Mouse (Mus musculus): ENCODE data around the gene Cfap36. TPM values are rescaled to one million over a fixed set of nuclear protein-coding genes. Genes with fewer than 3 reads are reported as not detected.

The Cfap36 gene
- total and polyA plus RNA-seq, 3 experiments, result 32.9 to 70.4 (median 51.7) TPM

- Histone ChIP-seq H3K9me3 (replicated peaks) (no peaks in the 10 kb centered on the region), H3K36me3 (replicated peaks) (peaks cover 82% of the 10 kb centered on the region), H3K27me3 (ENCODE audit: insufficient read depth, low read length) (no peaks in the 10 kb centered on the region), H3K4me1 (ENCODE audit: insufficient read depth, low read depth, low read length) (peaks cover 4% of the 10 kb centered on the region; the same call in 1 of the 2 replicates), H3K4me3 (ENCODE audit: low read depth, low read length) (no peak overlapping the region)
- TF ChIP-seq CTCF (IDR thresholded peaks at IDR 0.05; ENCODE audit: low read depth, low read length) (no peak), TAL1 (conservative IDR thresholded peaks at IDR 0.05; ENCODE audit: low read depth, low read length) (no peak), POLR2AphosphoS5 (IDR thresholded peaks at IDR 0.05; ENCODE audit: insufficient replicate concordance, low read depth, low read length) (no peak), GATA1 (IDR thresholded peaks at IDR 0.05; ENCODE audit: borderline replicate concordance, low read length) (no peak), GATA2 (IDR thresholded peaks at IDR 0.05; ENCODE audit: borderline replicate concordance, low read depth, low read length) (no peak)
- DNase-seq (ENCODE audit: low spot score), result no peak
- no peak for ATAC-seq (ENCODE audit: extremely low read depth, insufficient number of reproducible peaks, low FRiP score, poor library complexity, severe bottlenecking)
Measured at GRCm38 (mm10) chr11:29219055-29219454, 28.2 kb downstream of the Cfap36 start.

- Histone ChIP-seq H3K9me3 (replicated peaks) (no peaks in the 10 kb centered on the region), H3K36me3 (replicated peaks) (peaks cover 81% of the 10 kb centered on the region), H3K27me3 (ENCODE audit: insufficient read depth, low read length) (no peaks in the 10 kb centered on the region), H3K4me1 (ENCODE audit: insufficient read depth, low read depth, low read length) (0 out of 2 replicates have a peak, but pooled peaks cover 2% of the 10 kb centered on the region), H3K4me3 (ENCODE audit: low read depth, low read length) (no peak overlapping the region)
- ATAC-seq (ENCODE audit: extremely low read depth, insufficient number of reproducible peaks, low FRiP score, poor library complexity, severe bottlenecking), result no peak
- DNase-seq (ENCODE audit: low spot score), result no peak
- no peak for TF ChIP-seq GATA2 (IDR thresholded peaks at IDR 0.05; ENCODE audit: borderline replicate concordance, low read depth, low read length)
- TF ChIP-seq TAL1 (conservative IDR thresholded peaks at IDR 0.05; ENCODE audit: low read depth, low read length), result no peak
- TF ChIP-seq GATA1 (IDR thresholded peaks at IDR 0.05; ENCODE audit: borderline replicate concordance, low read length), result no peak
Measured at GRCm38 (mm10) chr11:29216196-29216595, 31.0 kb downstream of the Cfap36 start.

- TF ChIP-seq GATA2 (IDR thresholded peaks at IDR 0.05; ENCODE audit: borderline replicate concordance, low read depth, low read length) (no peak), CTCF (IDR thresholded peaks at IDR 0.05; ENCODE audit: low read depth, low read length) (no peak), GATA1 (IDR thresholded peaks at IDR 0.05; ENCODE audit: borderline replicate concordance, low read length) (no peak), POLR2AphosphoS5 (IDR thresholded peaks at IDR 0.05; ENCODE audit: insufficient replicate concordance, low read depth, low read length) (no peak), TAL1 (conservative IDR thresholded peaks at IDR 0.05; ENCODE audit: low read depth, low read length) (no peak)
- Histone ChIP-seq H3K4me3 (ENCODE audit: low read depth, low read length) (no peak overlapping the region), H3K9me3 (replicated peaks) (no peaks in the 10 kb centered on the region), H3K36me3 (replicated peaks) (peaks cover 64% of the 10 kb centered on the region), H3K27me3 (ENCODE audit: insufficient read depth, low read length) (no peaks in the 10 kb centered on the region), H3K4me1 (ENCODE audit: insufficient read depth, low read depth, low read length) (0 out of 2 replicates have a peak, but pooled peaks cover 2% of the 10 kb centered on the region)
- ATAC-seq (ENCODE audit: extremely low read depth, insufficient number of reproducible peaks, low FRiP score, poor library complexity, severe bottlenecking) (no peak), DNase-seq (ENCODE audit: low spot score) (no peak)
Measured at GRCm38 (mm10) chr11:29209774-29210173, 37.4 kb downstream of the Cfap36 start.

- Histone ChIP-seq H3K4me1 (ENCODE audit: insufficient read depth, low read depth, low read length) (no peaks in the 10 kb centered on the region), H3K4me3 (ENCODE audit: low read depth, low read length) (no peak overlapping the region), H3K36me3 (replicated peaks) (peaks cover 65% of the 10 kb centered on the region), H3K9me3 (replicated peaks) (no peaks in the 10 kb centered on the region), H3K27me3 (ENCODE audit: insufficient read depth, low read length) (no peaks in the 10 kb centered on the region)
- TF ChIP-seq CTCF (IDR thresholded peaks at IDR 0.05; ENCODE audit: low read depth, low read length) (no peak), POLR2AphosphoS5 (IDR thresholded peaks at IDR 0.05; ENCODE audit: insufficient replicate concordance, low read depth, low read length) (no peak), GATA2 (IDR thresholded peaks at IDR 0.05; ENCODE audit: borderline replicate concordance, low read depth, low read length) (no peak), TAL1 (conservative IDR thresholded peaks at IDR 0.05; ENCODE audit: low read depth, low read length) (no peak), GATA1 (IDR thresholded peaks at IDR 0.05; ENCODE audit: borderline replicate concordance, low read length) (no peak)
- DNase-seq (ENCODE audit: low spot score) (no peak), ATAC-seq (ENCODE audit: extremely low read depth, insufficient number of reproducible peaks, low FRiP score, poor library complexity, severe bottlenecking) (no peak)
Measured at GRCm38 (mm10) chr11:29203653-29204052, 43.6 kb downstream of the Cfap36 start.

GRCm38 (mm10) chr11:29188981-29189380, 58.2 kb downstream of the Cfap36 start:
- Histone ChIP-seq H3K27me3 (ENCODE audit: insufficient read depth, low read length) (no peaks in the 10 kb centered on the region), H3K4me1 (ENCODE audit: insufficient read depth, low read depth, low read length) (peaks cover 2% of the 10 kb centered on the region; the same call in 1 of the 2 replicates), H3K9me3 (replicated peaks) (no peaks in the 10 kb centered on the region), H3K4me3 (ENCODE audit: low read depth, low read length) (no peak overlapping the region), H3K36me3 (replicated peaks) (peaks cover 76% of the 10 kb centered on the region)
- ATAC-seq (ENCODE audit: extremely low read depth, insufficient number of reproducible peaks, low FRiP score, poor library complexity, severe bottlenecking) (no peak), DNase-seq (ENCODE audit: low spot score) (no peak)
- TF ChIP-seq TAL1 (conservative IDR thresholded peaks at IDR 0.05; ENCODE audit: low read depth, low read length) (no peak), GATA2 (IDR thresholded peaks at IDR 0.05; ENCODE audit: borderline replicate concordance, low read depth, low read length) (no peak), CTCF (IDR thresholded peaks at IDR 0.05; ENCODE audit: low read depth, low read length) (no peak), POLR2AphosphoS5 (IDR thresholded peaks at IDR 0.05; ENCODE audit: insufficient replicate concordance, low read depth, low read length) (no peak), GATA1 (IDR thresholded peaks at IDR 0.05; ENCODE audit: borderline replicate concordance, low read length) (no peak)

- no peak for ATAC-seq (ENCODE audit: extremely low read depth, insufficient number of reproducible peaks, low FRiP score, poor library complexity, severe bottlenecking)
- DNase-seq (ENCODE audit: low spot score), result no peak
- Histone ChIP-seq H3K9me3 (replicated peaks) (no peaks in the 10 kb centered on the region), H3K36me3 (replicated peaks) (peaks cover 70% of the 10 kb centered on the region), H3K27me3 (ENCODE audit: insufficient read depth, low read length) (no peaks in the 10 kb centered on the region), H3K4me1 (ENCODE audit: insufficient read depth, low read depth, low read length) (peaks cover 3% of the 10 kb centered on the region; the same call in 1 of the 2 replicates), H3K4me3 (ENCODE audit: low read depth, low read length) (no peak overlapping the region)
- no peak for TF ChIP-seq GATA1 (IDR thresholded peaks at IDR 0.05; ENCODE audit: borderline replicate concordance, low read length)
- TF ChIP-seq GATA2 (IDR thresholded peaks at IDR 0.05; ENCODE audit: borderline replicate concordance, low read depth, low read length), result no peak
- TF ChIP-seq POLR2AphosphoS5 (IDR thresholded peaks at IDR 0.05; ENCODE audit: insufficient replicate concordance, low read depth, low read length), result no peak
- TF ChIP-seq CTCF (IDR thresholded peaks at IDR 0.05; ENCODE audit: low read depth, low read length), result no peak
- TF ChIP-seq TAL1 (conservative IDR thresholded peaks at IDR 0.05; ENCODE audit: low read depth, low read length), result no peak
Measured at GRCm38 (mm10) chr11:29181751-29182150, 65.5 kb downstream of the Cfap36 start.

Data from G1E (cell line).